Mouse (Mus musculus) thymus, adult 2 months (tissue): ENCODE data around the gene Tk1.

Experiments used
- CTCF ChIP-seq: fragments of 200-500 bp; IDR thresholded peaks from 2 replicates; pipeline ENCODE4 v1.5.1; 2012; ENCODE audit warnings: mild to moderate bottlenecking, control low read depth, low read length, moderate library complexity, borderline replicate concordance; ENCODE audit not compliant: control insufficient read depth, poor library complexity, insufficient read depth; ENCODE audit errors: extremely low read depth
- POLR2A ChIP-seq: fragments of 200-500 bp; IDR thresholded peaks from 2 replicates; pipeline ENCODE4 v1.6.1; 2012; ENCODE audit warnings: mild to moderate bottlenecking, low read length, control low read depth, moderate library complexity; ENCODE audit not compliant: control insufficient read depth, poor library complexity, insufficient read depth; ENCODE audit errors: extremely low read depth

DNA sequence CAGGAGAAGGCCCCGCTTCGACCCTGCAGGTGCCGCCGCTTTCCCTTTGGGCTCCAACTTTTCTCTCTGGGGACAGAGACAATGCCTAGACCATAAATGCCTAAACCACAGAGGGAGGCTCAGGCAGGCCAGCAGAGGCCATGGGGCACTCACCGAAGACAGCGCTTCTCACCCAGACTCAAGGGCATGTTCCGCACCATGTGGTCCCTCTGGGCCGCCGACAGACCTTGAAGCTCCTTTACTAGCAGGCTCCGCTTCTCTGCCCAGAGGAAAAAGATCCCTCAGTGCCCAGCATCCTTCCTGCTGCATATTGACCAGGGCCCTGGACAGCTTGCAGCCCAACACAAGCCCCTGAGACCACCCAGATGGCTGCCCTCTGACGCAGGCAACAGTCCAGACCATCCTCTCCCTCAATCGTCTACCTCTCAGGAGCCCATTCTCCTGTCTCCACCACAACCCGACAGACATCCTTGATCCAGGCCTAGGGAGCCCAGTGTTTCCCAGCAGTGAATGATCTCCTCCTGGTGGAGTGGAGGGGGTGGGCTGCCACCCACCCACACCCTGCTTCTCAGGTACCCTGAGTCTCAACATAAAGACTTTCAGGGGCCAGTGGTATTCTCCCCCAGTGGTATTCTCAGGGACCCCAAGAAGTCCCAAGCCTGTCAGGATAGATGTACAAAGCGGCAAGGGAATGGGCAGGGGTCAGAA is 49.7 kb downstream of the Tk1 start:
- no peak for TF ChIP-seq CTCF
- no peak for TF ChIP-seq POLR2A
